Mouse (Mus musculus): ENCODE results near the gene Tmem184b. TPM values are rescaled to one million over a fixed set of nuclear protein-coding genes. Genes with fewer than 3 reads are reported as not detected.
A peak's percentile ranks its signal among the peaks of the same experiment; 100 is the strongest.

The Tmem184b gene
- polyA plus RNA-seq, 1 experiment from 2014 or later, result 77.2 TPM

GRCm38 (mm10) chr15:79325742-79326141 is 77.6 kb downstream of the Tmem184b start:
- H3K9ac ChIP-seq, result no peak overlapping the region
- H3K36me3 ChIP-seq, result no peaks in the 10 kb centered on the region
- H3K4me2 ChIP-seq, result no peak overlapping the region
- H3K9me3 ChIP-seq (replicated peaks), result no peaks in the 10 kb centered on the region
- H3K27ac ChIP-seq (ENCODE audit: poor library complexity, severe bottlenecking), result no peak overlapping the region
- H3K4me3 ChIP-seq, result no peak overlapping the region
- no peak for ATAC-seq (ENCODE audit: insufficient number of reproducible peaks, low FRiP score)
- no peaks in the 10 kb centered on the region for H3K27me3 ChIP-seq (replicated peaks)
- 54% methylated on average over 3 of the region's 3 CpGs for WGBS
- H3K4me1 ChIP-seq (replicated peaks), result peaks cover 59% of the 10 kb centered on the region

DNA sequence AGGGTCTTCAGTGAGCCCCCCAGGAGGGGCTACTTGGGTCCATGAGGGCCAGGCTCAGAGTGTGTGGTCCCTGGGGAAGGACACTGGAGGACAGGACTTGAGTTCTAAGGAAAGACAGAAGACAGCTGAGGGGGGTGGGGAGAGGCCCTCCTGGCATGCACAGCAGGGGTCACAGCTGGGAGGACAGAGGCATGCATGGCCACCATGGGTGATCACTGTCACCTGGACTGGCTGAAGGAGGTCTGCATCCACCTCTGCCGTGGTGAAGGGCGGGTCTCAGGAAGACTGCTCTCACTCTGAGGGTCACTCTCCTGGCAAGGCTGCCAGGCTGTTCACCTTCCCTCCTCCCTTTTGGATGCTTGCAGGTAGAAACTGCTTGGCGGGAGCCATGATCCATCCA is 79.0 kb downstream of the Tmem184b start:
- H3K27ac ChIP-seq (ENCODE audit: poor library complexity, severe bottlenecking), result peak overlapping the region; percentile 80
- no peaks in the 10 kb centered on the region for H3K36me3 ChIP-seq
- no peak for ATAC-seq (ENCODE audit: insufficient number of reproducible peaks, low FRiP score)
- H3K4me2 ChIP-seq, result no peak overlapping the region
- peak overlapping the region; percentile 33; the same call in 1 of the 2 replicates for H3K9ac ChIP-seq
- H3K4me3 ChIP-seq, result no peak overlapping the region
- no peaks in the 10 kb centered on the region for H3K9me3 ChIP-seq (replicated peaks)
- H3K4me1 ChIP-seq (replicated peaks), result peaks cover 59% of the 10 kb centered on the region
- WGBS, result 86% methylated on average over 3 of the region's 3 CpGs
- H3K27me3 ChIP-seq (replicated peaks), result no peaks in the 10 kb centered on the region

DNA sequence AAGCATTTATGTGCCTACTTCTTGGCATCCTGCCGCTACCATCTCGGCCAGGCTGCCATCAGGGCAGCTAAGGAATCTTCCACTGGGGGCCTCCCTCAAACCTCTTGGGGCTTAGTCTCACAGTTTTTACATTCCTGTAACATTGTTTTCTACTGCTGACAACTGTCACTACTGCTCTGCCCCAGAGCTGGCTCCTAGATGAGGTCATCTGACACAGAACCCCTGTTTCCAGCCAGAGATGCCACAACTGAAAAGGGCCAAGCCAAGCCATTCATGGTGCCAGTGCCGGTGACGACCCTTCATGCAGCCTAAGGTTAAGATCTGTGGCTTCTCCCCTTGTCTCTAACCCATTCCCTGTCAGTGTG is 79.6 kb downstream of the Tmem184b start:
- no peaks in the 10 kb centered on the region for H3K9me3 ChIP-seq (replicated peaks)
- H3K27me3 ChIP-seq (replicated peaks), result no peaks in the 10 kb centered on the region
- no peak for ATAC-seq (ENCODE audit: insufficient number of reproducible peaks, low FRiP score)
- H3K4me1 ChIP-seq (replicated peaks), result peaks cover 59% of the 10 kb centered on the region
- H3K9ac ChIP-seq, result 0 out of 2 replicates have a peak overlapping the region, but pooled peaks have one; percentile 33
- peak overlapping the region; percentile 80 for H3K27ac ChIP-seq (ENCODE audit: poor library complexity, severe bottlenecking)
- WGBS, result 66% methylated on average over 4 of the region's 4 CpGs
- no peak overlapping the region for H3K4me2 ChIP-seq
- no peaks in the 10 kb centered on the region for H3K36me3 ChIP-seq
- no peak overlapping the region for H3K4me3 ChIP-seq

DNA sequence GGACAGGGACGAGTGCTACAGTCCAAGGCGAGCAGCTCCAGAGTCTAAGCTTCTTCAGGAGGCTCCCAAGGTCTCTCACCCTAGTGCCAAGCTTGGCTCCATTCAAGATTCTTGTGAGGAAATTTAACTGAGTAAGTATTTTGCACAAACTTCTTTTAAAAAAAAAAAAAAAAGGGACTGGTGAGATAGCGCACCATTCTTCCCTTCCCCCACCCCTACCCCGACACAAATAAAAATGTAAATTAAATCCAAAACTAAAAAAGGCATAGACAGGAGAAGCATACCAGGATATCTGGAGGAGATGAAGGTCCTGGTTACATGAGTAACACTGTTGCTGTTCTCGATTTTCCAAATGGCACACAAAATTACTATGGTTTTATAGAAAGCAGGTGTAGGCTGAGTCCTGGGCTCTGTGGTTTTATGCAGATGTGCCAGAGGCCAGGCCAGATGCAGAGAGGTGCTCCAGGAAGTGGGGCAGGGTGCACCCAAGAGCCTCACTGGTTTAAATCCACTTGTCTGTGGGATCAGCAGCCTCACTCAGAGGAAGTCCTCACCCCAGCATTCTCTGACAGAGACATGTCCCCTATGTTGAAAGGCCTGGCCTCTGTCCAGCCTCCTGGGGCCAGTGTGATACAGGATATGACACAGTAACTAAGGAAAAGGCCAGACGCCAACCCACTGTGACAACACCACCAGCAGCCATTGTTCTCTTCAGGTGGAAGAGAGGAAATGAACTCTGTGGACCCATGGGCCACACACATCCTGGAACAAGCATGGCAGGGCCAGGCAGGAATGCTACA is 80.2 kb downstream of the Tmem184b start:
- ATAC-seq (ENCODE audit: insufficient number of reproducible peaks, low FRiP score), result peak; percentile 20
- WGBS, result 64% methylated on average over 6 of the region's 6 CpGs
- Histone ChIP-seq H3K4me3 (no peak overlapping the region), H3K27me3 (replicated peaks) (no peaks in the 10 kb centered on the region), H3K27ac (ENCODE audit: poor library complexity, severe bottlenecking) (peak overlapping the region; percentile 80), H3K4me1 (replicated peaks) (peaks cover 59% of the 10 kb centered on the region), H3K9ac (no peak overlapping the region), H3K36me3 (no peaks in the 10 kb centered on the region), H3K9me3 (replicated peaks) (no peaks in the 10 kb centered on the region), H3K4me2 (0 out of 2 replicates have a peak overlapping the region, but pooled peaks have one; percentile 17)

GRCm38 (mm10) chr15:79322281-79322990 is 80.9 kb downstream of the Tmem184b start:
- Histone ChIP-seq H3K4me3 (no peak overlapping the region), H3K4me1 (replicated peaks) (peaks cover 56% of the 10 kb centered on the region), H3K9ac (no peak overlapping the region), H3K27me3 (replicated peaks) (no peaks in the 10 kb centered on the region), H3K36me3 (0 out of 2 replicates have a peak, but pooled peaks cover 3% of the 10 kb centered on the region), H3K9me3 (replicated peaks) (no peaks in the 10 kb centered on the region), H3K27ac (ENCODE audit: poor library complexity, severe bottlenecking) (peak overlapping the region; percentile 80), H3K4me2 (0 out of 2 replicates have a peak overlapping the region, but pooled peaks have one; percentile 17)
- 43% methylated on average over 11 of the region's 11 CpGs for WGBS
- no peak for ATAC-seq (ENCODE audit: insufficient number of reproducible peaks, low FRiP score)

GRCm38 (mm10) chr15:79321733-79322190 is 81.6 kb downstream of the Tmem184b start:
- ATAC-seq (ENCODE audit: insufficient number of reproducible peaks, low FRiP score), result no peak
- peak overlapping the region; percentile 80; the same call in 1 of the 2 replicates for H3K27ac ChIP-seq (ENCODE audit: poor library complexity, severe bottlenecking)
- peaks cover 50% of the 10 kb centered on the region for H3K4me1 ChIP-seq (replicated peaks)
- no peak overlapping the region for H3K4me2 ChIP-seq
- no peak overlapping the region for H3K4me3 ChIP-seq
- H3K36me3 ChIP-seq, result 0 out of 2 replicates have a peak, but pooled peaks cover 5% of the 10 kb centered on the region
- 31% methylated on average over 5 of the region's 5 CpGs for WGBS
- no peak overlapping the region for H3K9ac ChIP-seq
- H3K27me3 ChIP-seq (replicated peaks), result no peaks in the 10 kb centered on the region
- no peaks in the 10 kb centered on the region for H3K9me3 ChIP-seq (replicated peaks)

GRCm38 (mm10) chr15:79313848-79314369 is 89.5 kb downstream of the Tmem184b start:
- Histone ChIP-seq H3K9me3 (replicated peaks) (no peaks in the 10 kb centered on the region), H3K27me3 (replicated peaks) (no peaks in the 10 kb centered on the region), H3K9ac (no peak overlapping the region)

More at GRCm38 (mm10) chr15:79313848-79314369, 89.5 kb downstream of the Tmem184b start:
- Histone ChIP-seq H3K27ac (ENCODE audit: poor library complexity, severe bottlenecking) (no peak overlapping the region), H3K36me3 (peaks cover 24% of the 10 kb centered on the region), H3K4me3 (no peak overlapping the region), H3K4me1 (replicated peaks) (0 out of 2 replicates have a peak, but pooled peaks cover 3% of the 10 kb centered on the region), H3K4me2 (no peak overlapping the region)
- WGBS, result 56% methylated on average over 8 of the region's 8 CpGs
- ATAC-seq (ENCODE audit: insufficient number of reproducible peaks, low FRiP score), result no peak

MicroRNAs within 50 kb of the gene (microRNA counts, 519-probe panel; counts per million panel counts)
- microRNA mmu-miR-1943, result not detected

Small RNA genes lying within 50 kb of the gene (microRNA-seq; reads per million reads assigned to microRNA genes)
- 3.5 reads per million, percentile 12 among the genes with 10 or more reads in this experiment for gene Mir1943

Other genes starting within 250 kb of the Tmem184b start
- 0.28 and 0.44 TPM in 2 replicates for gene Sox10, start 238.3 kb downstream of the Tmem184b start, polyA plus RNA-seq (2016; fragmentation: Nextera tagmentation; extraction: Ambion mirVana)
- gene Pick1, start 174.4 kb downstream of the Tmem184b start, polyA plus RNA-seq (2016; fragmentation: Nextera tagmentation; extraction: Ambion mirVana), result 33.8 and 37.6 TPM in 2 replicates
- 0.49 and 1.0 TPM in 2 replicates for gene Gm49486, start 174.2 kb downstream of the Tmem184b start, polyA plus RNA-seq (2016; fragmentation: Nextera tagmentation; extraction: Ambion mirVana)
- gene Slc16a8, start 148.8 kb downstream of the Tmem184b start, polyA plus RNA-seq (2016; fragmentation: Nextera tagmentation; extraction: Ambion mirVana), result 0.36 and 0.65 TPM in 2 replicates
- 9.3 and 11.9 TPM in 2 replicates for gene Baiap2l2, start 118.0 kb downstream of the Tmem184b start, polyA plus RNA-seq (2016; fragmentation: Nextera tagmentation; extraction: Ambion mirVana)
- 12.1 and 14.4 TPM in 2 replicates for gene Pla2g6, start 75.2 kb downstream of the Tmem184b start, polyA plus RNA-seq (2016; fragmentation: Nextera tagmentation; extraction: Ambion mirVana)
- 1.9 and 2.6 TPM in 2 replicates for gene Maff, start 56.9 kb downstream of the Tmem184b start, polyA plus RNA-seq (2016; fragmentation: Nextera tagmentation; extraction: Ambion mirVana)
- 103 and 111 TPM in 2 replicates for gene Csnk1e, start 52.0 kb upstream of the Tmem184b start, polyA plus RNA-seq (2016; fragmentation: Nextera tagmentation; extraction: Ambion mirVana)
- 0.14 and 0.41 TPM in 2 replicates for gene Kcnj4, start 101.7 kb upstream of the Tmem184b start, polyA plus RNA-seq (2016; fragmentation: Nextera tagmentation; extraction: Ambion mirVana)
- 49.6 and 51.9 TPM in 2 replicates for gene Kdelr3, start 112.8 kb upstream of the Tmem184b start, polyA plus RNA-seq (2016; fragmentation: Nextera tagmentation; extraction: Ambion mirVana)
- gene Ddx17, start 143.2 kb upstream of the Tmem184b start, polyA plus RNA-seq (2016; fragmentation: Nextera tagmentation; extraction: Ambion mirVana), result 37.1 and 39.9 TPM in 2 replicates
- 1.5 and 1.8 TPM in 2 replicates for gene Dmc1, start 201.5 kb upstream of the Tmem184b start, polyA plus RNA-seq (2016; fragmentation: Nextera tagmentation; extraction: Ambion mirVana)

All from heart, embryonic 12.5 days (tissue).